Mouse (Mus musculus): Measurements from ENCODE around the gene Prr19. TPM values are rescaled to one million over a fixed set of nuclear protein-coding genes. Genes with fewer than 3 reads are reported as not detected.

Prr19 gene
- polyA plus RNA-seq, 1 experiment from 2014 or later: 0.13 TPM

DNA sequence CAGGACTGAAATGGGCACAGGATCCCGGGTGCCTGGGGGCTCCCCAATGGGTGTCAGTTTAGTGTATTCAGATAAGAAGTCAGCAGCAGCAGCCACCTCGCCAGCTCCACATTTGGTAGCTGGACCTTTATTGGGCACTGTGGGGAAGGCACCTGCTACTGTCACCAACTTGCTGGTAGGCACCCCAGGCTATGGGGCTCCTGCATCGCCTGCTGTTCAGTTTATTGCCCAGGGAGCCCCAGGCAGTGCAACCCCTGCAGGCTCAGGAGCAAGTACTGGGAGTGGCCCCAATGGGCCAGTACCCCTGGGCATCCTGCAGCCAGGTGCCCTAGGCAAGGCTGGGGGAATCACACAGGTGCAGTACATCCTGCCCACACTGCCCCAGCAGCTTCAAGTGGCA, 12.5 kb upstream of the Prr19 start:
- no peak overlapping the region for H3K9ac ChIP-seq (ENCODE audit: low read length)
- no peak overlapping the region for H3K27ac ChIP-seq (ENCODE audit: low read length)
- H3K27me3 ChIP-seq (ENCODE audit: control insufficient read depth, insufficient read depth, low read depth, low read length): no peaks in the 10 kb centered on the region
- H3K4me1 ChIP-seq (replicated peaks; ENCODE audit: control insufficient read depth, insufficient read depth, low read length): peaks cover 10% of the 10 kb centered on the region
- H3K4me3 ChIP-seq (ENCODE audit: low read length): no peak overlapping the region
- no peak for ATAC-seq (ENCODE audit: low read depth)
- no peaks in the 10 kb centered on the region for H3K9me3 ChIP-seq (ENCODE audit: control insufficient read depth, low read length)
- H3K36me3 ChIP-seq (ENCODE audit: control insufficient read depth, insufficient read depth, low read length): peaks cover 84% of the 10 kb centered on the region
- no peak overlapping the region for H3K4me2 ChIP-seq (ENCODE audit: low read depth, low read length)
- WGBS: 87% methylated on average over 3 of the region's 3 CpGs

DNA sequence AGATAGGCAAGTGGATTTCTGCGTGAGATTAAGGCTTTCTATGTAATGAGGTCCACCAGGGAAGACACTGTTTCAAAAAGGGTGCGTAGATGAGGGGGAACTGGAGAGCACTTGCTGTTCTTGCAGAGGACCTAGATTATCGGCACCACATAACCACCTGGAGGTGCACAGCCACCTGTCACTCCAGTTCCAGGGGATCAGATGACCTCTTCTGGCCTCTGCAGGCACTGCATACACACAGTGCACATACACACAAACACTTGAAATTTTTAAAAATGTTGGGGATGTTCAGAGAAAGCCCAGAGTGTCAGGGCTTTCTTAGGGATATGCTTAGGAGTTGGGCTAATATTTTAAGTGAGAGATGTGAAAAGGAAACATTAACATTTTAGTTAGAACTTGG, 11.3 kb upstream of the Prr19 start:
- H3K27me3 ChIP-seq (ENCODE audit: control insufficient read depth, insufficient read depth, low read depth, low read length): no peaks in the 10 kb centered on the region
- H3K9ac ChIP-seq (ENCODE audit: low read length): no peak overlapping the region
- H3K4me1 ChIP-seq (replicated peaks; ENCODE audit: control insufficient read depth, insufficient read depth, low read length): no peaks in the 10 kb centered on the region
- no peaks in the 10 kb centered on the region for H3K9me3 ChIP-seq (ENCODE audit: control insufficient read depth, low read length)
- no peak overlapping the region for H3K27ac ChIP-seq (ENCODE audit: low read length)
- 92% methylated on average over 3 of the region's 3 CpGs for WGBS
- peaks cover 90% of the 10 kb centered on the region for H3K36me3 ChIP-seq (ENCODE audit: control insufficient read depth, insufficient read depth, low read length)
- no peak for ATAC-seq (ENCODE audit: low read depth)
- H3K4me3 ChIP-seq (ENCODE audit: low read length): no peak overlapping the region
- H3K4me2 ChIP-seq (ENCODE audit: low read depth, low read length): no peak overlapping the region

DNA sequence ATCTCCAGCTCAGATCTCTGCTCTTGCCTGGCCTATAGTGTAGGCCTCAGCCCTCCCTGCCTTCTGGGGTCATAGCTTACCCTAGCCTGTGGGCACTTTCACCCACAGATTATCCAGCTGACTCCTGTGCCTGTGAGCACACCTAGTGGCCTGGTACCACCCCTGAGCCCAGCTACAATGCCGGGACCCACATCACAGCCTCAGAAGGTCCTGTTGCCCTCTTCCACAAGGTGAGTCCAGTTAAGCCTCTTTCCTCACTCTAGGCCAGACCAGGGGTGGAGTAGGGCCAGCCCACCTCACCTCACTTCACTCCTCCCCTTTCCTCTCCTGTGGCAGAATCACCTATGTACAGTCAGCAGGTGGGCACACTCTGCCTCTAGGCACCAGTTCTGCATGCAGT, 10.7 kb upstream of the Prr19 start:
- Histone ChIP-seq H3K27me3 (ENCODE audit: control insufficient read depth, insufficient read depth, low read depth, low read length) (no peaks in the 10 kb centered on the region), H3K9ac (ENCODE audit: low read length) (no peak overlapping the region), H3K27ac (ENCODE audit: low read length) (no peak overlapping the region), H3K4me1 (replicated peaks; ENCODE audit: control insufficient read depth, insufficient read depth, low read length) (no peaks in the 10 kb centered on the region), H3K9me3 (ENCODE audit: control insufficient read depth, low read length) (no peaks in the 10 kb centered on the region), H3K4me3 (ENCODE audit: low read length) (no peak overlapping the region), H3K36me3 (ENCODE audit: control insufficient read depth, insufficient read depth, low read length) (peaks cover 84% of the 10 kb centered on the region), H3K4me2 (ENCODE audit: low read depth, low read length) (no peak overlapping the region)
- WGBS: 93% methylated on average over 1 of the region's 1 CpGs
- 0 out of 2 replicates have a peak, but pooled peaks have one; percentile 5 for ATAC-seq (ENCODE audit: low read depth)

DNA sequence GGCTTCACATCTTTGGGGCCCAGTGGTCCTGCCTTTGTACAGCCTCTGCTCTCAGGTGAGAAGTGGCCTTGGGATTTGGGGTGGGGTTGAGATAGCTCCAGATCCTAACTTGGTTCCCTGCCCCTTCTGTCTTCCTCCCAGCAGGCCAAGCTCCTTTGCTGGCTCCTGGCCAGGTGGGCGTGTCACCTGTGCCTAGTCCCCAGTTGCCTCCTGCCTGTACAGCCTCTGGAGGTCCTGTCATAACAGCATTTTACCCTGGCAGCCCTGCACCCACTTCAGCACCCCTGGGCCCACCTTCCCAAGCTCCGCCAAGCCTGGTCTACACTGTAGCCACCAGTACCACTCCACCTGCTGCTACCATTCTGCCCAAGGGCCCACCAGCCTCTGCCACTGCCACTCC, 10.3 kb upstream of the Prr19 start:
- Histone ChIP-seq H3K4me1 (replicated peaks; ENCODE audit: control insufficient read depth, insufficient read depth, low read length) (no peaks in the 10 kb centered on the region; the same call in 1 of the 2 replicates), H3K9me3 (ENCODE audit: control insufficient read depth, low read length) (no peaks in the 10 kb centered on the region), H3K4me2 (ENCODE audit: low read depth, low read length) (no peak overlapping the region), H3K27ac (ENCODE audit: low read length) (no peak overlapping the region), H3K36me3 (ENCODE audit: control insufficient read depth, insufficient read depth, low read length) (peaks cover 80% of the 10 kb centered on the region), H3K9ac (ENCODE audit: low read length) (no peak overlapping the region), H3K27me3 (ENCODE audit: control insufficient read depth, insufficient read depth, low read depth, low read length) (no peaks in the 10 kb centered on the region), H3K4me3 (ENCODE audit: low read length) (no peak overlapping the region)
- whole genome bisulfite sequencing: 80% methylated on average over 2 of the region's 2 CpGs
- peak; percentile 16; the same call in 1 of the 2 replicates for ATAC-seq (ENCODE audit: low read depth)

DNA sequence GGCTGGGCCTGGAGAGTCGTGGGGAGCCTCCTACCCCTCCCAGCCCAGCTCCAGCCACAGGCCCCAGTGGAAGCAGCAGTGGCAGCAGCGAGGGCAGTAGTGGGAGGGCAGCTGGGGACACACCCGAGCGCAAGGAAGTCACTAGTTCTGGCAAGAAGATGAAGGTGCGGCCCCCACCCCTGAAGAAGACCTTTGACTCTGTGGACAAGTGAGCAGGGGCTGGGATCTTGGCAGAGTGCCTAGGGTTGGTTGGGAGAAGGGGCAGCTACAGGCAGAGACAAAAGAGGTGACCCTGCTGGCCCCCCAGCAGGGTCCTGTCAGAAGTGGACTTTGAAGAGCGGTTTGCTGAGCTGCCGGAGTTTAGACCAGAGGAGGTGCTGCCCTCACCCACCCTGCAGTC, 9.1 kb upstream of the Prr19 start:
- H3K27ac ChIP-seq (ENCODE audit: low read length): no peak overlapping the region
- H3K9me3 ChIP-seq (ENCODE audit: control insufficient read depth, low read length): no peaks in the 10 kb centered on the region
- H3K27me3 ChIP-seq (ENCODE audit: control insufficient read depth, insufficient read depth, low read depth, low read length): no peaks in the 10 kb centered on the region
- ATAC-seq (ENCODE audit: low read depth): no peak
- no peak overlapping the region for H3K4me3 ChIP-seq (ENCODE audit: low read length)
- 61% methylated on average over 7 of the region's 7 CpGs for WGBS
- H3K4me1 ChIP-seq (replicated peaks; ENCODE audit: control insufficient read depth, insufficient read depth, low read length): peaks cover 10% of the 10 kb centered on the region
- no peak overlapping the region for H3K4me2 ChIP-seq (ENCODE audit: low read depth, low read length)
- peaks cover 69% of the 10 kb centered on the region for H3K36me3 ChIP-seq (ENCODE audit: control insufficient read depth, insufficient read depth, low read length)
- no peak overlapping the region for H3K9ac ChIP-seq (ENCODE audit: low read length)

DNA sequence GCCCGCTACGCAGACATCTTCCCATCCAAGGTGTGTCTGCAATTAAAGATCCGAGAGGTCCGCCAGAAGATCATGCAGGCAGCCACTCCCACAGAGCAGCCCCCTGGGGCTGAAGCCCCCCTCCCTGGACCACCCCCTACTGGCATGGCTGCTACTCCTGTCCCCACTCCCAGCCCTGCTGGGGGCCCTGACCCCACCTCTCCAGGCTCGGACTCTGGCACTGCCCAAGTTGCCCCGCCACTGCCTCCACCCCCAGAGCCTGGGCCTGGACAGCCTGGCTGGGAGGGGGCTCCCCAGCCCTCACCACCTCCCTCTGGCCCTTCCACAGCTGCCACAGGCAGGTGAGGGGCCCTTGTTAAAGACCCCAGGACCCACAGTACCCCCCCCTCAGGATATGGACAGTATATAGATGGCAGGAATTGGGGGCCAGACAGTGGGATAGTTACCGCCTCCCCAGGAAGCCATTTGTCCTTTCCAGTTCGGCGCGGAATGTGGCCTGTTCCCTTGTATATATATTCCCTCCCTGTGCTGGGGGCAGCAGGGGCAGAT, 7.9 kb upstream of the Prr19 start:
- no peak overlapping the region for H3K4me3 ChIP-seq (ENCODE audit: low read length)
- no peaks in the 10 kb centered on the region for H3K9me3 ChIP-seq (ENCODE audit: control insufficient read depth, low read length)
- no peak overlapping the region for H3K9ac ChIP-seq (ENCODE audit: low read length)
- H3K36me3 ChIP-seq (ENCODE audit: control insufficient read depth, insufficient read depth, low read length): peaks cover 58% of the 10 kb centered on the region
- no peaks in the 10 kb centered on the region for H3K27me3 ChIP-seq (ENCODE audit: control insufficient read depth, insufficient read depth, low read depth, low read length)
- no peak overlapping the region for H3K4me2 ChIP-seq (ENCODE audit: low read depth, low read length)
- no peak for ATAC-seq (ENCODE audit: low read depth)
- H3K4me1 ChIP-seq (replicated peaks; ENCODE audit: control insufficient read depth, insufficient read depth, low read length): peaks cover 11% of the 10 kb centered on the region
- H3K27ac ChIP-seq (ENCODE audit: low read length): no peak overlapping the region
- WGBS: 76% methylated on average over 10 of the region's 10 CpGs

DNA sequence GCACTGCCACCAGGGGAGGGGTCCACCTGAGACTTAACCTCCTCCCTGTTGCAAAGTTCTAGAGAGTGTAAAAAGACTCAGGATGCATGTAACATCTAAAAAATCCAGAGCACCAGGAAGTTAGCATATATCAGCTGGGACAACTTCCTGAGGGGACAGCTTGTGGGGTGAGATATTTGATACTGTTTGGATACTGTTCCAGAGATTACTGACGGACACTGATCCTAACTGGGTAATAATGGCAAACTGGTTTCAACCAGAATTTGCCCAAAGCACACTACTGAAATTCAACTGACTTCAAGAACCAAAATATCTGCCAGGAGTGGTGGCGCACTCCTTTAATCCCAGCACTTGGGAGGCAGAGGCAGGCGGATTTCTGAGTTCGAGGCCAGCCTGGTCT, 6.7 kb upstream of the Prr19 start:
- Histone ChIP-seq H3K4me3 (ENCODE audit: low read length) (no peak overlapping the region), H3K4me2 (ENCODE audit: low read depth, low read length) (no peak overlapping the region), H3K27ac (ENCODE audit: low read length) (no peak overlapping the region), H3K9me3 (ENCODE audit: control insufficient read depth, low read length) (no peaks in the 10 kb centered on the region), H3K4me1 (replicated peaks; ENCODE audit: control insufficient read depth, insufficient read depth, low read length) (peaks cover 12% of the 10 kb centered on the region), H3K36me3 (ENCODE audit: control insufficient read depth, insufficient read depth, low read length) (peaks cover 46% of the 10 kb centered on the region), H3K27me3 (ENCODE audit: control insufficient read depth, insufficient read depth, low read depth, low read length) (no peaks in the 10 kb centered on the region), H3K9ac (ENCODE audit: low read length) (no peak overlapping the region)
- ATAC-seq (ENCODE audit: low read depth): no peak
- 86% methylated on average over 4 of the region's 4 CpGs for WGBS

DNA sequence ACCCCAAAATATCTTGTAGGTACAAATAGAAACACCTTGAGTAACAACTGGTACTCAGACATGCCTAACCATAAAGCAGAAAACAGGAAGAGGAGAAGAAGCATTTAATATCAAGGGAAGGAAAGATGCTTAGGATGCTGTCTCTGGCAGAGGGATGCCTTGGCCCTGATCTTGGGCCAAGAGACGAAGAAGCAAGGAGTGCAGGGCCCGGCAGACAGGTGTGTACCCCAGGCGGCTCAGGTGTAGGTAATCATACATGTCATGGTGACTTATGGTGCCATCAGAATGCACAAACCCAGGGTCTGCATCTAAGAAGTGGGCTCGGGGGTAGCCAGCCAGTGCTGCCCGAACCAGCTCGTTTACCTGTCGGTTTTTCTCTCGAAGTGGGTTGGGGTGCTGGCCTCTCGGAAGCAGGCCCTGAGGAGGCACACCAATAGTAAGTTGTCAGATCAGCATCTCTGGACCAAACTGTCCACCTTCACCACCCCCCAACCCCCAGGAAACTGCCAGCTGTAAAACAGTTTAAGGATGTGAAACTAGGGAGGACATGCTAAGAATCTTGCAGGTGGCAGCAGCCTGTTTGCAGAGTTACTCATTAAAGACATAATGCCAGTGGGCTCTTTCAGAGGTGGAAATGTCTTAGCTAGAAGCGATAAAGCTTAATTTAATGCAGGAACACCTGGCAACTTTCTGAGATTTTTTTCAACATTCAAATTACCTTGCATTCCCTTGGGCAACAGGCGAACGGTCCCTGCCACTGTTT, 6.1 kb upstream of the Prr19 start:
- Histone ChIP-seq H3K27ac (ENCODE audit: low read length) (no peak overlapping the region), H3K27me3 (ENCODE audit: control insufficient read depth, insufficient read depth, low read depth, low read length) (no peaks in the 10 kb centered on the region), H3K4me3 (ENCODE audit: low read length) (no peak overlapping the region), H3K4me1 (replicated peaks; ENCODE audit: control insufficient read depth, insufficient read depth, low read length) (peaks cover 12% of the 10 kb centered on the region), H3K4me2 (ENCODE audit: low read depth, low read length) (no peak overlapping the region), H3K9me3 (ENCODE audit: control insufficient read depth, low read length) (no peaks in the 10 kb centered on the region), H3K36me3 (ENCODE audit: control insufficient read depth, insufficient read depth, low read length) (peaks cover 39% of the 10 kb centered on the region), H3K9ac (ENCODE audit: low read length) (no peak overlapping the region)
- 89% methylated on average over 12 of the region's 12 CpGs for WGBS
- no peak for ATAC-seq (ENCODE audit: low read depth)

DNA sequence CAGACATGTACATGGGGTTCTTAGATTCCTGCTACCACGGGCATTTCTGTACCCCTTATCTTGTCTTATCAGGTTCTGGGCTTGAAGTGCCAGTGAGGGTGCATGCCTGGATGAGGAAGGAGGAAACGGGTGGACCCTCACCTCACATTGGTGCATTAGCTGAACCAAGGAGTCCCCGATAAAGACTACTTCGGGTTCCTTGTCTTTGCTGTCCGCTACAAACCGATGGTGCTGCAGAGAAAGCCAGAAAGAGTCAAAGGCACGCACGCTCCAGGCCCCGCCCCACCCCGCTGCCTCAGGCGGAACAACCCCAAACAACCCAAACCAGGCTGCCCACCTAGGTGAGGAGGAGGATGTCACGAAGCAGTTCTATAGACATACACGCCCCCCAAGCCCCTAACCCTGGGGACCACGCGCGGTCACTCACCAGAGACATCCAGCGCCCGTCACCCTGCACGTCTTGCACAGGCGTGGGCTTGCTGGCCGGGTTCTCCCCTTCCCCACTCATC, 4.2 kb upstream of the Prr19 start:
- H3K27me3 ChIP-seq (ENCODE audit: control insufficient read depth, insufficient read depth, low read depth, low read length): no peaks in the 10 kb centered on the region
- ATAC-seq (ENCODE audit: low read depth): peak; percentile 49
- H3K9ac ChIP-seq (ENCODE audit: low read length): peak overlapping the region; percentile 89
- H3K4me3 ChIP-seq (ENCODE audit: low read length): peak overlapping the region; percentile 89
- peaks cover 22% of the 10 kb centered on the region for H3K36me3 ChIP-seq (ENCODE audit: control insufficient read depth, insufficient read depth, low read length)
- H3K4me2 ChIP-seq (ENCODE audit: low read depth, low read length): peak overlapping the region; percentile 91
- WGBS: under 1% methylated on average over 21 of the region's 21 CpGs
- no peaks in the 10 kb centered on the region for H3K9me3 ChIP-seq (ENCODE audit: control insufficient read depth, low read length)
- peak overlapping the region; percentile 97 for H3K27ac ChIP-seq (ENCODE audit: low read length)
- peaks cover 12% of the 10 kb centered on the region for H3K4me1 ChIP-seq (replicated peaks; ENCODE audit: control insufficient read depth, insufficient read depth, low read length)
